Mouse (Mus musculus): ENCODE measurements around the gene Zcchc24. TPM values are rescaled to one million over a fixed set of nuclear protein-coding genes. Genes with fewer than 3 reads are reported as not detected.

The Zcchc24 gene
- polyA plus RNA-seq, 1 experiment from 2014 or later, result 47.3 TPM

DNA sequence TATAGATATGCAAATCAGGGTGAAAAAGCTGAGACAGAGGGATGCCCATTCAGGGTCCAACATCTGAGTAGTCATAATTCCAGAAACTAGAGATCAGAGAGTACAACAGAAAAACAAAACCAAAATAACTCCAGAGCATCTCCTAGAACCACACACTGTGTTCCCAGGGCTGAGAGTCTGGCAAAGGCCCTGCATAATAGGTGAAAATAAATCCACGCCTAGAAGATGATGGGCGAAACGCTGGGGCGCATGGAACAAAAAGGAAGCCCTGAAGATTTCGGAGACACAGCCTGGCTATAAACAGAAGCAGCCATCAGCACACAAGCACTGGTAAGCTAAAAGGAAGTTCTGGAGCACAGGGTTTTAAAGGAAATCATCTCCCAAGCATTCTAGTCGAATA, 26.2 kb upstream of the Zcchc24 start:
- Histone ChIP-seq H3K27me3 (no peaks in the 10 kb centered on the region), H3K9me3 (no peaks in the 10 kb centered on the region), H3K4me2 (replicated peaks) (no peak overlapping the region), H3K4me3 (no peak overlapping the region), H3K9ac (no peak overlapping the region), H3K27ac (peak overlapping the region; percentile 90), H3K4me1 (peaks cover 26% of the 10 kb centered on the region), H3K36me3 (no peaks in the 10 kb centered on the region)
- WGBS, result 64% methylated on average over 6 of the region's 6 CpGs
- no peak for ATAC-seq (ENCODE audit: insufficient number of reproducible peaks, insufficient read depth, low FRiP score, low TSS enrichment)

DNA sequence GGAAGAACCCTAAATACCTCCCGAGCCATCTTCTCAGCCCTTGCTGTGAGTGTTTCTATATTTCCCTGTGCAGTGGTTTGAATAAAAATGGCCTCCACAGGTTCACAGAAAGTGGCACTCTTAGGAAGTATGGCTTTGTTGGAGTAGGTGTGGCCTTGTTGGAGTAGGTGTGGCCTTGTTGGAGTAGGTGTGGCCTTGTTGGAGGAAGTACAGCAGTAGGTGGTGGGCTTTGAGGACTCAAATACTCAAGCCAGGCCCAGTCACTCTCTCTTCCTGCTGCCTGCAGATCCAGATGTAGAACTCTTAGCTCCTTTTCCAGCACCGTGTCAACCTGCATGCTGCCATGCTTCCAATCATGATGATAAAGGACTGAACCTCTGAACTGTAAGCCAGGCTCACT, 25.5 kb upstream of the Zcchc24 start:
- Histone ChIP-seq H3K4me1 (peaks cover 22% of the 10 kb centered on the region), H3K4me3 (no peak overlapping the region), H3K9me3 (no peaks in the 10 kb centered on the region), H3K9ac (no peak overlapping the region), H3K27ac (0 out of 2 replicates have a peak overlapping the region, but pooled peaks have one; percentile 90), H3K36me3 (no peaks in the 10 kb centered on the region), H3K27me3 (no peaks in the 10 kb centered on the region), H3K4me2 (replicated peaks) (no peak overlapping the region)
- 98% methylated on average over 2 of the region's 2 CpGs for WGBS
- no peak for ATAC-seq (ENCODE audit: insufficient number of reproducible peaks, insufficient read depth, low FRiP score, low TSS enrichment)

- Histone ChIP-seq H3K4me3 (no peak overlapping the region), H3K4me2 (replicated peaks) (no peak overlapping the region), H3K36me3 (no peaks in the 10 kb centered on the region), H3K27me3 (no peaks in the 10 kb centered on the region), H3K27ac (no peak overlapping the region), H3K9me3 (no peaks in the 10 kb centered on the region), H3K9ac (no peak overlapping the region), H3K4me1 (peaks cover 16% of the 10 kb centered on the region)
- ATAC-seq (ENCODE audit: insufficient number of reproducible peaks, insufficient read depth, low FRiP score, low TSS enrichment), result no peak
- WGBS, result 71% methylated on average over 6 of the region's 6 CpGs
Measured at GRCm38 (mm10) chr14:25790768-25791302, 22.0 kb upstream of the Zcchc24 start.

GRCm38 (mm10) chr14:25789946-25790345, 21.1 kb upstream of the Zcchc24 start:
- H3K27ac ChIP-seq, result no peak overlapping the region
- peaks cover 7% of the 10 kb centered on the region; the same call in 1 of the 2 replicates for H3K4me1 ChIP-seq
- H3K36me3 ChIP-seq, result no peaks in the 10 kb centered on the region
- H3K27me3 ChIP-seq, result no peaks in the 10 kb centered on the region
- H3K9ac ChIP-seq, result no peak overlapping the region
- H3K4me2 ChIP-seq (replicated peaks), result no peak overlapping the region
- no peaks in the 10 kb centered on the region for H3K9me3 ChIP-seq
- 61% methylated on average over 1 of the region's 1 CpGs for WGBS
- no peak overlapping the region for H3K4me3 ChIP-seq
- ATAC-seq (ENCODE audit: insufficient number of reproducible peaks, insufficient read depth, low FRiP score, low TSS enrichment), result no peak

DNA sequence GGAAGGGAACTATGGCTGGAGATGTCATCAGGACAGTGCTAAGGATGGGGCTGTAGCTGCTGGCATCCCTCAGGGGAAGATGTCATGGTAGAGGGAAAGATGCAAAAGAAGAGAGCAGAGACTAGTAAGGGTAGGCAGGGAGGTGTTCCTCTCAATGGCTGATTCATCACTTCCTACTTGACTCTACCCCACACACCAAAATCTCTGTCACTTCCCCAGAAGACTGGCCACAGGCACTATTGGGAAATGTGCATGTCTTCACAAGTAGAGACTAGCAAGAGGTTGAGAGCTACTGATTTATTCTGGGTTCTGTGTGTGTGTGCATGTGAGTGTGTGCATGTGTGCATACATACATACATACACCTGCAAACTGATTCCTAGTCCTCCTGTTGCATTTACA, 20.4 kb upstream of the Zcchc24 start:
- Histone ChIP-seq H3K36me3 (no peaks in the 10 kb centered on the region), H3K4me3 (no peak overlapping the region), H3K27ac (no peak overlapping the region), H3K9me3 (no peaks in the 10 kb centered on the region), H3K9ac (no peak overlapping the region), H3K4me2 (replicated peaks) (no peak overlapping the region), H3K4me1 (peaks cover 7% of the 10 kb centered on the region; the same call in 1 of the 2 replicates), H3K27me3 (no peaks in the 10 kb centered on the region)
- ATAC-seq (ENCODE audit: insufficient number of reproducible peaks, insufficient read depth, low FRiP score, low TSS enrichment), result no peak

DNA sequence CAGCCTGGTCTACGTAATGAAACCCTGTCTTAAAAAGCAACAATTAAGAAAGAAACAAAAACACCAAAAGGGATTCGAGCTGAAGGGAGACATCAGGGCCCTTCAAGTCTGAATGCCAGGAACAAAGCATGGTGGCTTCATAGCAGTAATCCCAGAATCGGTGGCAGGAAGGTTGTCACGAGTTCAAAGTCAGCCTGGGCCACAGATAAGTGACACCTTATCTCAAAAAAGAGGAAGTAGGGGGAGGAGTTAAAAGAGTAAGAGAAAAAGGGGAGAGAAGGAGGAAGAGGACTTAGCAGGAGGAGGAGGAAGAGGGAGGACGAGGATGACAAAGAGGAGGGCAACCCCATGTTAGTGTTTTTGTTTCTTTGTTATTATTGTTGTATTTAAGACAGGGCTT, 19.4 kb upstream of the Zcchc24 start:
- H3K4me1 ChIP-seq, result peaks cover 11% of the 10 kb centered on the region; the same call in 1 of the 2 replicates
- H3K4me2 ChIP-seq (replicated peaks), result no peak overlapping the region
- H3K27ac ChIP-seq, result no peak overlapping the region
- WGBS, result 74% methylated on average over 5 of the region's 5 CpGs
- no peaks in the 10 kb centered on the region for H3K36me3 ChIP-seq
- no peak for ATAC-seq (ENCODE audit: insufficient number of reproducible peaks, insufficient read depth, low FRiP score, low TSS enrichment)
- H3K4me3 ChIP-seq, result no peak overlapping the region
- no peaks in the 10 kb centered on the region for H3K27me3 ChIP-seq
- H3K9ac ChIP-seq, result no peak overlapping the region
- no peaks in the 10 kb centered on the region for H3K9me3 ChIP-seq

GRCm38 (mm10) chr14:25787387-25787910, 18.6 kb upstream of the Zcchc24 start:
- peaks cover 18% of the 10 kb centered on the region for H3K4me1 ChIP-seq
- no peak overlapping the region for H3K27ac ChIP-seq
- no peak overlapping the region for H3K4me2 ChIP-seq (replicated peaks)
- no peaks in the 10 kb centered on the region for H3K27me3 ChIP-seq
- no peak for ATAC-seq (ENCODE audit: insufficient number of reproducible peaks, insufficient read depth, low FRiP score, low TSS enrichment)
- H3K9ac ChIP-seq, result no peak overlapping the region
- WGBS, result 57% methylated on average over 12 of the region's 12 CpGs
- H3K36me3 ChIP-seq, result no peaks in the 10 kb centered on the region
- no peak overlapping the region for H3K4me3 ChIP-seq
- no peaks in the 10 kb centered on the region for H3K9me3 ChIP-seq

GRCm38 (mm10) chr14:25786959-25787358, 18.1 kb upstream of the Zcchc24 start:
- Histone ChIP-seq H3K4me1 (peaks cover 22% of the 10 kb centered on the region), H3K9me3 (no peaks in the 10 kb centered on the region), H3K9ac (no peak overlapping the region), H3K27ac (no peak overlapping the region), H3K4me3 (no peak overlapping the region), H3K36me3 (no peaks in the 10 kb centered on the region), H3K4me2 (replicated peaks) (no peak overlapping the region), H3K27me3 (no peaks in the 10 kb centered on the region)
- 61% methylated on average over 5 of the region's 5 CpGs for WGBS
- ATAC-seq (ENCODE audit: insufficient number of reproducible peaks, insufficient read depth, low FRiP score, low TSS enrichment), result no peak

- 91% methylated on average over 4 of the region's 4 CpGs for WGBS
- Histone ChIP-seq H3K27ac (no peak overlapping the region), H3K27me3 (no peaks in the 10 kb centered on the region), H3K36me3 (no peaks in the 10 kb centered on the region), H3K4me1 (peaks cover 22% of the 10 kb centered on the region), H3K9ac (no peak overlapping the region), H3K4me2 (replicated peaks) (no peak overlapping the region), H3K9me3 (no peaks in the 10 kb centered on the region), H3K4me3 (no peak overlapping the region)
- ATAC-seq (ENCODE audit: insufficient number of reproducible peaks, insufficient read depth, low FRiP score, low TSS enrichment), result no peak
Measured at GRCm38 (mm10) chr14:25785210-25785609, 16.4 kb upstream of the Zcchc24 start.

DNA sequence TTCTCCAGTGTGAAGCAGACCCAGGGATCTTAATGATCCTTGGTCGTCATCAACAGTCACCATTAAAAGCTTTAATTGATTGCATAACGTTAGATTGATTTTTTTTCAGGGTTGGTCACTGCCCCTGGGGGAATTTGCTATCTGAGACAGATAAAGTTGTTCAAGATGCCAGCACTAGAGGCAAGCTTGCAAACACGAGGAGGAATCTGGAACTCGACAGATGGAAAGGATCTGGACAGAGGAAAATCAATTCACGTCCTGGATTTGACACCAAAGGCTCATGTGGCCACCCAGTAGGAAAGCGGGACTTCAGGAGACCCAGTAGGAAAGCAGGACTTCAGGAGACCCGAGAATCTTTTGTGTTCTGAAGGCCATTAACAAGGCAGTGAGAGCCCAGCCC, 14.4 kb upstream of the Zcchc24 start:
- H3K27ac ChIP-seq, result peak overlapping the region; percentile 24; the same call in 1 of the 2 replicates
- 30% methylated on average over 7 of the region's 7 CpGs for WGBS

DNA sequence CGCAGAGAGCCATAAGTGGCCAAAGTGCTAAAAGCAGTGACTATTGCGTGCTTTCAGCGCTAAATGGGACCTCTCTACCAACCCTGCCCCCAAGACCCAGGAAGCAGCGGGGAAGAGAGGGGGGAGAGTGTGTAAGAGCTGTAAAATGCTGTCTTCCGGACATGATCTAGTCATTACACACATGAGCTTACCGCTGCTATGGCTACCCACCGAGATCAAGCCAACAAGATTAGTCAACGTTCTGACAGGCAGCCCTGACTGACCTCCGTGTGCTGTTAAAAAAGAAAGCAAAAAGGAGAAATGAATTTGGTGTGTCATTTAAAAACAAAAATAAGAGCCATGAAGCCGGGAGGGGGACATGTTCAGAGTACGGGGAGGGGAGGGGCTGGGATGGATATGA, 11.8 kb upstream of the Zcchc24 start:
- WGBS, result 75% methylated on average over 11 of the region's 11 CpGs
- no peaks in the 10 kb centered on the region for H3K36me3 ChIP-seq
- no peak overlapping the region for H3K9ac ChIP-seq
- no peak overlapping the region for H3K4me3 ChIP-seq
- H3K27me3 ChIP-seq, result no peaks in the 10 kb centered on the region
- ATAC-seq (ENCODE audit: insufficient number of reproducible peaks, insufficient read depth, low FRiP score, low TSS enrichment), result no peak
- H3K27ac ChIP-seq, result no peak overlapping the region
- no peak overlapping the region for H3K4me2 ChIP-seq (replicated peaks)
- no peaks in the 10 kb centered on the region for H3K9me3 ChIP-seq
- H3K4me1 ChIP-seq, result peaks cover 26% of the 10 kb centered on the region

More for the DNA sequence above, 14.4 kb upstream of the Zcchc24 start:
- H3K9me3 ChIP-seq, result no peaks in the 10 kb centered on the region
- H3K27me3 ChIP-seq, result no peaks in the 10 kb centered on the region
- no peak for ATAC-seq (ENCODE audit: insufficient number of reproducible peaks, insufficient read depth, low FRiP score, low TSS enrichment)
- H3K4me3 ChIP-seq, result no peak overlapping the region
- H3K9ac ChIP-seq, result no peak overlapping the region
- H3K36me3 ChIP-seq, result no peaks in the 10 kb centered on the region
- no peak overlapping the region for H3K4me2 ChIP-seq (replicated peaks)
- peaks cover 22% of the 10 kb centered on the region for H3K4me1 ChIP-seq

DNA sequence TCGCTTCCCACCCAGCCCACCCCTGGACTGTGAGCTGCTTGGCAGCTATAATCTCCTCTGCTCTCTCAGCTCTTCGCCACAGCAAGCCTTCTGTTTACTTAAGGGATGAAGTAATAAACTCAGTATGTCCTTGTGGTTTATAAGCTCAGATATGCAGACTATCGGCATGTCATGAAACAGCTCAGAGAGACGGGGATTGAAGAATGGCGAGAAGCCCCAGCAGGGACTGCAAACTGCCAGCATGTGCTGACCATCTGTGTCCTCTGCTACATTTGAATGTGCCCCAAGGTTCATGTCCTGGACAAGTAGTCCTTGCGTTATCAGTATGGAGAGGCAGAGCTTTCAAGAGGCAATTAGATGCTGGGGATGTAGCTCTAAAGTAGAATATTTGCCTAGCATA, 7.5 kb upstream of the Zcchc24 start:
- Histone ChIP-seq H3K4me3 (no peak overlapping the region), H3K9ac (no peak overlapping the region), H3K36me3 (no peaks in the 10 kb centered on the region), H3K27me3 (no peaks in the 10 kb centered on the region), H3K4me2 (replicated peaks) (no peak overlapping the region), H3K27ac (0 out of 2 replicates have a peak overlapping the region, but pooled peaks have one; percentile 41), H3K9me3 (no peaks in the 10 kb centered on the region), H3K4me1 (peaks cover 29% of the 10 kb centered on the region)
- no peak for ATAC-seq (ENCODE audit: insufficient number of reproducible peaks, insufficient read depth, low FRiP score, low TSS enrichment)
- WGBS, result 40% methylated on average over 6 of the region's 6 CpGs
